In genomic region chr6:143167409-143167919, GRCm38 (mm10) we compare ENCODE assay signal across 8 mouse cellular contexts. TPM values are rescaled to one million over a fixed set of nuclear protein-coding genes. Genes with fewer than 3 reads are reported as not detected.
DNase-seq lines count a peak whose midpoint lies in the region; ATAC-seq and TF ChIP-seq lines count a peak whose summit lies in the region.

No protein-coding gene starts in this region.

- H3K36me3 ChIP-seq in heart, embryonic 11.5 days (ENCODE audit: control insufficient read depth, insufficient read depth, low read length) = no peaks in the 10 kb centered on the region
- peaks cover 3 to 18% of the 10 kb centered on the region in 2 experiments for H3K36me3 ChIP-seq in CH12.LX (replicated peaks in 1 of 2; ENCODE audit: control insufficient read depth in 1 of 2, insufficient read depth in 1 of 2, low read length in 1 of 2)
- peaks cover 23% of the 10 kb centered on the region for H3K36me3 ChIP-seq in embryonic facial prominence, embryonic 10.5 days (replicated peaks)
- H3K36me3 ChIP-seq in hindbrain, embryonic 14.5 days (replicated peaks; ENCODE audit: control insufficient read depth, insufficient read depth) = peaks cover 8% of the 10 kb centered on the region; the same call in 1 of the 2 replicates
- H3K36me3 ChIP-seq in liver, embryonic 15.5 days (replicated peaks) = peaks cover 20% of the 10 kb centered on the region

- H3K4me2 ChIP-seq in heart, embryonic 11.5 days = peak overlapping the region; percentile 73
- H3K4me2 ChIP-seq in CH12.LX (ENCODE audit: insufficient read depth, low read depth, poor library complexity, severe bottlenecking) = peak overlapping the region; percentile 22; the same call in 1 of the 2 replicates
- peak overlapping the region; percentile 83 for H3K4me2 ChIP-seq in hindbrain, embryonic 14.5 days (replicated peaks)
- H3K4me2 ChIP-seq in liver, embryonic 15.5 days = peak overlapping the region; percentile 88

- peak overlapping the region; percentile 78 for H3K27ac ChIP-seq in heart, embryonic 11.5 days (ENCODE audit: low read depth, low read length)
- peak overlapping the region; percentile 64 for H3K27ac ChIP-seq in CH12.LX (ENCODE audit: insufficient read depth, low read depth)
- H3K27ac ChIP-seq in embryonic facial prominence, embryonic 10.5 days (replicated peaks) = peak overlapping the region; percentile 97
- peak overlapping the region; percentile 91 for H3K27ac ChIP-seq in hindbrain, embryonic 14.5 days
- peak overlapping the region; percentile 96 for H3K27ac ChIP-seq in liver, embryonic 15.5 days (replicated peaks)

- under 1% methylated on average over 43 of the region's 60 CpGs for WGBS in heart, embryonic 11.5 days (ENCODE audit: insufficient replicate concordance)
- under 1% methylated on average over 60 of the region's 60 CpGs for WGBS in embryonic facial prominence, embryonic 10.5 days
- 1% methylated on average over 36 of the region's 60 CpGs for WGBS in hindbrain, embryonic 14.5 days
- WGBS in liver, embryonic 15.5 days (ENCODE audit: insufficient replicate concordance) = under 1% methylated on average over 49 of the region's 60 CpGs

- TF ChIP-seq POLR2A in CH12.LX (IDR thresholded peaks at IDR 0.05; ENCODE audit: low read depth, low read length) = no peak

- DNase-seq in heart, adult 18-20 months = no peak
- DNase-seq in CH12.LX (ENCODE audit: extremely low read depth) = no peak
- DNase-seq in embryonic facial prominence, embryonic 10.5 days (ENCODE audit: low spot score) = no peak
- peak; percentile 46 for DNase-seq in hindbrain, embryonic 14.5 days (ENCODE audit: low spot score)
- DNase-seq in retina, embryonic 14.5 days (ENCODE audit: low spot score) = peak; percentile 63
- no peak for DNase-seq in thymus, adult 18-20 months

- no peak for TF ChIP-seq RAD21 in CH12.LX (IDR thresholded peaks at IDR 0.05; ENCODE audit: low read depth, low read length)

- no peaks in the 10 kb centered on the region for H3K27me3 ChIP-seq in heart, embryonic 11.5 days (ENCODE audit: control insufficient read depth, insufficient read depth, low read length)
- no peaks in the 10 kb centered on the region for H3K27me3 ChIP-seq in CH12.LX (replicated peaks)
- H3K27me3 ChIP-seq in embryonic facial prominence, embryonic 10.5 days (replicated peaks; ENCODE audit: low read depth, poor library complexity, severe bottlenecking) = peaks cover 7% of the 10 kb centered on the region; the same call in 1 of the 2 replicates
- H3K27me3 ChIP-seq in hindbrain, embryonic 14.5 days (ENCODE audit: control insufficient read depth, insufficient read depth, low read length) = no peaks in the 10 kb centered on the region
- no peaks in the 10 kb centered on the region for H3K27me3 ChIP-seq in liver, embryonic 15.5 days

- TF ChIP-seq EP300 in CH12.LX (IDR thresholded peaks at IDR 0.05; ENCODE audit: low read length) = no peak

- peak overlapping the region; percentile 86 for H3K4me3 ChIP-seq in heart, embryonic 11.5 days (ENCODE audit: low read depth, low read length)
- H3K4me3 ChIP-seq in CH12.LX (replicated peaks in 1 of 3; ENCODE audit: low read depth in 2 of 3, low read length in 2 of 3, poor library complexity in 1 of 3) = peak overlapping the region; percentile 87 to 95 (median 90)
- peak overlapping the region; percentile 94 for H3K4me3 ChIP-seq in embryonic facial prominence, embryonic 10.5 days
- H3K4me3 ChIP-seq in hindbrain, embryonic 14.5 days (replicated peaks; ENCODE audit: low read length) = peak overlapping the region; percentile 88
- H3K4me3 ChIP-seq in liver, embryonic 15.5 days (replicated peaks) = peak overlapping the region; percentile 93

- no peak for TF ChIP-seq CTCF in CH12.LX (conservative IDR thresholded peaks at IDR 0.05 in 1 of 2, IDR thresholded peaks at IDR 0.05 in 1 of 2; ENCODE audit: low read depth in 2 of 2, low read length in 2 of 2)

- H3K79me2 ChIP-seq in CH12.LX (replicated peaks; ENCODE audit: control insufficient read depth, extremely low read depth, insufficient read depth, poor library complexity, severe bottlenecking) = peaks cover 47% of the 10 kb centered on the region

- in situ Hi-C loops in CH12.LX (cut with MboI; ENCODE audit: low pct_ligation_motif_present, low pct_unique_long_range_greater_than_20kb, low sequenced_read_pairs) = loop anchor here (5.0 kb wide), 1 partner anchor 50 kb away; no protein-coding TSS in a partner anchor

- peak; percentile 60 for ATAC-seq in heart, embryonic 11.5 days (replicated peaks; ENCODE audit: insufficient number of reproducible peaks, low FRiP score, low TSS enrichment)
- ATAC-seq in hindbrain, embryonic 14.5 days (ENCODE audit: low FRiP score) = peak; percentile 50
- ATAC-seq in liver, embryonic 15.5 days (ENCODE audit: insufficient read depth) = peak; percentile 63

- peaks cover 10% of the 10 kb centered on the region; the same call in 1 of the 2 replicates for H3K4me1 ChIP-seq in heart, embryonic 11.5 days (ENCODE audit: control insufficient read depth, insufficient read depth, low read length)
- peaks cover 13 to 27% of the 10 kb centered on the region in 2 experiments for H3K4me1 ChIP-seq in CH12.LX (ENCODE audit: control insufficient read depth in 1 of 2, insufficient read depth in 2 of 2)
- peaks cover 57% of the 10 kb centered on the region for H3K4me1 ChIP-seq in embryonic facial prominence, embryonic 10.5 days
- peaks cover 22% of the 10 kb centered on the region for H3K4me1 ChIP-seq in hindbrain, embryonic 14.5 days (replicated peaks; ENCODE audit: control insufficient read depth, insufficient read depth, low read length)
- H3K4me1 ChIP-seq in liver, embryonic 15.5 days (replicated peaks) = peaks cover 51% of the 10 kb centered on the region

- peak overlapping the region; percentile 85 for H3K9ac ChIP-seq in heart, embryonic 11.5 days (ENCODE audit: low read depth, low read length)
- H3K9ac ChIP-seq in CH12.LX (ENCODE audit: insufficient read depth, low read depth) = peak overlapping the region; percentile 99
- H3K9ac ChIP-seq in hindbrain, embryonic 14.5 days = peak overlapping the region; percentile 92
- H3K9ac ChIP-seq in liver, embryonic 15.5 days = peak overlapping the region; percentile 93

- dilution Hi-C loops in CH12.LX (cut with MboI; ENCODE audit: extremely low pct_ligation_motif_present, extremely low pct_unique_long_range_greater_than_20kb, low sequenced_read_pairs) = no loop called here

- H3K9me3 ChIP-seq in heart, embryonic 11.5 days (replicated peaks; ENCODE audit: control insufficient read depth, low read length) = no peaks in the 10 kb centered on the region
- no peaks in the 10 kb centered on the region for H3K9me3 ChIP-seq in CH12.LX (replicated peaks; ENCODE audit: low read length)
- H3K9me3 ChIP-seq in embryonic facial prominence, embryonic 10.5 days = no peaks in the 10 kb centered on the region
- H3K9me3 ChIP-seq in hindbrain, embryonic 14.5 days (ENCODE audit: control insufficient read depth, low read length) = no peaks in the 10 kb centered on the region
- H3K9me3 ChIP-seq in liver, embryonic 15.5 days (replicated peaks) = no peaks in the 10 kb centered on the region

TF ChIP-seq in CH12.LX, 34 proteins besides CTCF, POLR2A, EP300 and RAD21:
- peak; percentile 5; the same call in 1 of the 2 replicates for TF ChIP-seq MXI1 (IDR thresholded peaks at IDR 0.05; ENCODE audit: low read depth, low read length)
- no peak for TF ChIP-seq POLR2AphosphoS2 (IDR thresholded peaks at IDR 0.05; ENCODE audit: low read depth, low read length)

RNA-seq across cellular contexts. Expression of gene Etnk1, which starts 0.4 kb away (rescaled TPM):
- 18.0 and 19.8 TPM in 2 replicates for polyA plus RNA-seq in heart, embryonic 11.5 days (2014; fragmentation: Nextera tagmentation; extraction: Ambion mirVana)
- 10 to 100 TPM; 29.8 to 30.8 TPM for total RNA-seq in heart, adult 18-20 months (2021)
- total RNA-seq in CH12.LX (2012; rRNA removed) (27.0 and 27.1 TPM in 2 replicates), CH12.LX (2014; rRNA removed) (33.4 and 35.1 TPM in 2 replicates)
- polyA plus RNA-seq in CH12.LX (2012; ENCODE audit: insufficient read length, low read depth) = 28.4 and 32.8 TPM in 2 replicates
- polyA plus RNA-seq in embryonic facial prominence, embryonic 10.5 days (2016; fragmentation: Nextera tagmentation; extraction: Ambion mirVana) = 22.0 and 22.8 TPM in 2 replicates
- 62.1 and 73.4 TPM in 2 replicates for polyA plus RNA-seq in hindbrain, embryonic 14.5 days (2014; fragmentation: Nextera tagmentation; extraction: Ambion mirVana)
- polyA plus RNA-seq in liver, embryonic 15.5 days (2015; fragmentation: Nextera tagmentation; extraction: Ambion mirVana) = 7.4 and 8.9 TPM in 2 replicates

Comparison
In these comparisons a context has a peak if more than half of its experiments do, and no peak if none do; other contexts are left out.
1. H3K4me2 ChIP-seq: peak in every context shown above with its lines; median percentile 88 in liver, embryonic 15.5 days; 83 in hindbrain, embryonic 14.5 days; 73 in heart, embryonic 11.5 days; 22 in CH12.LX.
2. DNase-seq: peak in hindbrain, embryonic 14.5 days (single experiment) and retina, embryonic 14.5 days (single experiment); none in heart, adult 18-20 months (0 of 2), CH12.LX (single experiment), embryonic facial prominence, embryonic 10.5 days (single experiment) and thymus, adult 18-20 months (0 of 2).
3. Peak in every context shown above with its lines, with median percentiles within 50 percentile points of each other: ATAC-seq, H3K27ac ChIP-seq, H3K4me3 ChIP-seq and H3K9ac ChIP-seq.